Mouse (Mus musculus): Measurements from ENCODE around the gene Aplf.

DNA sequence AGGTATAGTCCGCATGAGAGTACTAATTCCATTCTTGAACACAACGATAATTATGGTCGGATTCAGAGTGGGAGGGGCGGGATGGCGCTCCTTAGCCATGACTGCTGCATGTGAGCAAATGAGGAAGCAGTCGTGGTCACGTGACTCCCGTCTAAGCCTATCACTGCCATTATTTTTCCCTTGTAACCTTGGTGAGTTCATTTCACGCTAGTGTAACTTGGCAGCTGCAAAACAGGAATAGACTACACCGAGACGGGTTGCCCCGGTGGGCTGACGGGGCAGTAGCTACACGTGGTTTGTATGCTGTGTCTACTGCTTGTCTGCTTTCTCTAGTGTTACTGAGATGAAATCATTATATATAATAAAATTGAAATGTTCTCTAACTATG, 56.3 kb downstream of the Aplf start:
- TF ChIP-seq POLR2A (IDR thresholded peaks at IDR 0.05; ENCODE audit: control insufficient read depth, low read depth, low read length) = no peak
- no peak for TF ChIP-seq CTCF (IDR thresholded peaks at IDR 0.05; ENCODE audit: control insufficient read depth, insufficient read depth, insufficient replicate concordance, low read depth, low read length)
